Mouse (Mus musculus) naive thymus-derived CD4-positive, alpha-beta T cell, adult 2 months (primary cell): ENCODE data around the gene Ttpal.
"Not testable (repeated sequence)": the region's sequence is repeated elsewhere in the genome, so short reads cannot be mapped to it uniquely, and the experiment has no call there.

ENCODE experiments used
- DNase-seq: peaks from one replicate; pipeline ENCODE4 v3.0.0-alpha.2; 2011; ENCODE audit warnings: low read depth

The Ttpal gene

DNA sequence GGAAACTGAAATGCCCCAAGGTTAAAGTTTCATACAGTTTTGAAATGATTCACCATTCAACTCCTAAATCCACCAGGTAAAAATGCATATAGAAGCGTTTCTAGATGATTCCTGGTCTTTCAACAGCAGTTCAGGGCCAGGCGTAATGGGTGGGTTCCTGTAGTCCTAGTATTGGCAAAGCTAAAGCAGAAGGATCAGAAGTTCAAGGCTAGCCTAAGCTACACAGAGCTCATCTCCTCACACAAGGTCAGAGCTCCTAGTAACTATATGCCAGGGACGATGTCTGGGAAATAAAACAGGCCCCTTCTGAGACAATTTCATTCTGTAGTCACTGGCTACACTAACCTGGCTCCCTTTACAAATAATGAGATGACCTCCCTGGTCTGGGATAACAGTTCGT, 29.1 kb downstream of the Ttpal start:
- DNase-seq, result no peak

GRCm38 (mm10) chr2:163631715-163632114, 29.6 kb downstream of the Ttpal start:
- no peak for DNase-seq

- DNase-seq, result no peak
Observed at GRCm38 (mm10) chr2:163634211-163634610, 32.1 kb downstream of the Ttpal start.

GRCm38 (mm10) chr2:163636057-163636456, 33.9 kb downstream of the Ttpal start:
- no peak for DNase-seq

DNA sequence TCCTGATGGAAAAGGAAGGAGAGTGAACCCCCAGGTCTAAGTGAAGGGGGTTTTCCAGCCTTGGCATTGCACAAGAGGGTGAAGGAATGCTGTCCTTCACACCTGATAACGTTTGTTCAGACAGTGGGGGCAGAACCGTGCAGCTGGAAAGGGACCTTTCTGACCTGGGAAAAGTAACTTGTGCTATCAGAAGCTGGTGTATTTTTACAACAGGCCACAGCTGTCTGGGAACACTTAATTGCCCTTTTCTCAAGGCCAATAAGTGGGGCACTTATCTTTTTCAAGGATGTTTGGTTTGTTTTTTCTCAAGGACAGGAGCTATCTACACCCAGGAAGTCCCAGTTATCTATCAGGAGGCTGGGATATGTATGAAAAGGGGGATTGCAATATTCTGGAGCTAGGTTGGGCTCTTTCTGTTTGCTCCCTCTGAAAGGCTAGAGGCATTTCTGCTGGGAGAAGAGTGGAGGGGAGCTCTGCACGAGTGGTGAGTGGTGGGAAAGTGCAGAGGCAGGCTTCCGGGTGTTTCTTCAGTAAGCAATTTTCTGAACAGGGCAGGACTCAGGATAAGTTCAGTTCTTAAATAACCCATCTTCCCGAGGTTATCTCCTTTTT, 35.6 kb downstream of the Ttpal start:
- no peak for DNase-seq

DNA sequence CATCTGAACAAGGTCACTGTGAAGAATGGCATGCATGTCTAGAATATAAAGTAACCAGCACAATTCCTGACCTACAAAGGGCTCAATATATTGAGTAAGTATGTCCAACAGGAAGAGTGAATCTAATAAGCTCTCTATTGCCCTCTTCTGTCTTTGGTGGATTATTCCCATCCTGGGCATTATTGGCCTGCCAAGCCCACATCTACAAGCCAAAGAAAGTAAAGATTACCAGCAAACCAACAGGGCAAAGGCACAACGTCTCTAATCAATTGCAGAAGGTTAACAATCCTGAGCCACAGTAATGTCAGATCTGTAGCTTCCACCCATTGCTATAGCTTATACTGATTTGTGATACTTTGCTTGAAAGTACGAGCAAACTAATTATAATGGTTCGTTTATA, 38.4 kb downstream of the Ttpal start:
- peak; percentile 46 for DNase-seq

- DNase-seq, result no peak
Observed at GRCm38 (mm10) chr2:163641681-163642080, 39.6 kb downstream of the Ttpal start.

DNA sequence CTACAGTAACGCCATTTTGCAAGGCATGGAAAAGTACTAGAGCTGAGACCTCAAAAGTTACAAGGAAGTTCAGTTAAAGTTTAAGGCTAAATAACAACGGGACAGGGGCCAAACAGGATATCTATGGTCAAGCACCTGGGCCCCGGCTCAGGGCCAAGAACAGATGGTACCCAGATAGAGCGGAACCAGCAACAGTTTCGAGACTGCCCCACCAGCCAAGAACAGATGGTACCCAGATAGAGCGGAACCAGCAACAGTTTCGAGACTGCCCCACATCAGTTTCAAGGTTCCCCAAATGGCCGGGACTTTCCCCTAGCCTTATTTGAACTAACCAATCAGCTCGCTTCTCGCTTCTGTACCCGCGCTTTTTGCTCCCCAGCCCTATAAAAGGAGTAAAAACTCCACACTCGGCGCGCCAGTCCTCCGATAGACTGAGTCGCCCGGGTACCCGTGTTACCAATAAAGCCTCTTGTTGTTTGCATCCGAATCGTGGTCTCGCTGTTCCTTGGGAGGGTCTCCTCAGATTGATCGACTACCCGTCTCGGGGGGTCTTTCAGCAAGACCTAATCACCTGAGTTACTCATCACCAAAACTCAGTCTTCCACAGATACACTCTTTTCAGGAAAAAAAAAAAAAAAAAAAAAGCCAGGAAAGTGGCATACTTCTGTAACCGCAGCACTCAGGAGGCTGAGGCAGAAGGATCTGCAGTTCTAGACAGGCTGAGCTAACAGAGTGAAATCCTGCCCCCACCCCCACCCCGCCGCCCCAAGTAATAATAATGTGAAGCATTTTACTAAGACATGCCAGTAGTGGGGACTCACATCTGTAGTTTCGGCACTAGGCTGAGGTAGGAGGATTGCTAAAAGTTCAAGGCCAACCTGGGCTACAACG, 40.8 kb downstream of the Ttpal start:
- peak; percentile 89 for DNase-seq

- DNase-seq, result no peak
Observed at GRCm38 (mm10) chr2:163643576-163643971, 41.5 kb downstream of the Ttpal start.

- DNase-seq, result peak; percentile 63
Observed at GRCm38 (mm10) chr2:163644047-163644446, 41.9 kb downstream of the Ttpal start.

- peak; percentile 100 for DNase-seq
Observed at GRCm38 (mm10) chr2:163644575-163645385, 42.7 kb downstream of the Ttpal start, which contains the start of gene Serinc3. Gene Serinc3 (minus strand): TSS chr2:163645131.

- DNase-seq, result no peak
Observed at GRCm38 (mm10) chr2:163645700-163646460, 43.8 kb downstream of the Ttpal start.

DNA sequence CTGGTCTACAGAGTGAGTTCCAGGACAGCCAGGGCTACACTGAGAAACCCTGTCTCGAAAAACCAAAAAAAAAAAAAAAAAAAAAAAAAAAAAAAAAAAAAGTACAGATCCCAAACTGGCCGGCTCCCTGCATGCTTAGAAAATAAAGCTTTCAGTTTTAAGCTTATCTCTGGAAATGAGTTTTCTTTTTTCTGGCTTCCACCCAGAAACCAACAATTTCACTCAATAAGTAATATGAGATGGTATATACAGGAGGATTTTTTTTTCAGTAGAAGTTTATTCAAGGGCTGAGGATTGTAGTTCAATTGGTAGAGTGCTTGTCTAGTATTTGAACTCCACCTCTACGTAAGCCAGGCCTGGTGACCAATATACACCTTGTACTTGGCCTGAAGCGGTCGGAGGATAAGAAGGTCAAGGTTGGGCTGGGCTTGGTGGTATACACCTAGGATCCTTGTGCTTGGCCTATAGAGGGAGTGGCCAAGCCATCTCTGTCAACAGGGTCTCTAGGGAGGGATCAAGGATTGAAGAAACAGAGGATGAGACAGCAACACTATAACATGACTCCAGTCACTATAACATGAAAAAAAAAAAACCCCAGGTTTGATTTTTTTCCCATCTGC, 44.5 kb downstream of the Ttpal start:
- no peak for DNase-seq

DNA sequence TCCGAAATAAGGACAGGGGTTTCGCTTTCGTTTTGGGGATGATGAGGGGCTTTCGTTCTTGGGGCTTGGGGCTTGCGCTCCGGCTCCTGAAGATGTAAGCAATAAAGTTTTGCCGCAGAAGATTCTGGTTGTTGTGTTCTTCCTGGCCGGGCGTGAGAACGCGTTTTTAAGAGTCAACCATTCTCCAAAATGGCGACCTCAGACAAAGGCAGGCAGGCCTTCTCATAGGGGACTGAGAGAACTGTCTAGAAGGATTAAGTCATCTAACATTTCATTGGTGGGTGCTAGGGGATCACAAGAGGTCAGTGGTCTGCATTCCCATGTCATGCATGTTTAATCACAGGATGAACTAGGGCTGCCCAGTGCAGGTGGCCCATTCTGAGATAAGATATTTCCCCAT, 53.6 kb downstream of the Ttpal start:
- not testable (repeated sequence) for DNase-seq

GRCm38 (mm10) chr2:163657486-163657885, 55.4 kb downstream of the Ttpal start:
- DNase-seq, result no peak

GRCm38 (mm10) chr2:163657975-163658886, 56.1 kb downstream of the Ttpal start, which contains the start of gene Pkig:
Gene Pkig (plus strand): TSS chr2:163658386.
- peak; percentile 82 for DNase-seq

GRCm38 (mm10) chr2:163658941-163659340, 56.8 kb downstream of the Ttpal start:
- DNase-seq, result peak; percentile 27

DNA sequence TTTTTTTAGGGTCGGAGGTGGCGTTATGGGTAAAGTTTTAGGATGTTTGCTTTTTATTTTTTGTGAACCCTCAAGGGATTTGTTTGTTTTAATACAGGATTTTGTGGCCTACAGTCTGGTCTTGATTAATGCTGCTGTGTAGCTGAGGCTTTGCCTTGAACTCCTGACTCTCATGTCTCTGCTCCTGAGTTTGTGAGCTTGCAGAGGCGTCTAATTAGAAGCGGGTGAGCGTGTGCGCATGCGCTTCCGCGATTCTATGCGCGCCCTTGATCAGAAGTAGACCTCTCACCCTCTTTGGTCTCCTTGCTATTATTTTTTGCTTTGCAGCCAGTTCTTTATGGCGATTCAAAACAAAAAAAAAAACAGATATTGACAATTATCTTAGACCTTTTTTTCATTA, 57.3 kb downstream of the Ttpal start:
- DNase-seq, result no peak

DNA sequence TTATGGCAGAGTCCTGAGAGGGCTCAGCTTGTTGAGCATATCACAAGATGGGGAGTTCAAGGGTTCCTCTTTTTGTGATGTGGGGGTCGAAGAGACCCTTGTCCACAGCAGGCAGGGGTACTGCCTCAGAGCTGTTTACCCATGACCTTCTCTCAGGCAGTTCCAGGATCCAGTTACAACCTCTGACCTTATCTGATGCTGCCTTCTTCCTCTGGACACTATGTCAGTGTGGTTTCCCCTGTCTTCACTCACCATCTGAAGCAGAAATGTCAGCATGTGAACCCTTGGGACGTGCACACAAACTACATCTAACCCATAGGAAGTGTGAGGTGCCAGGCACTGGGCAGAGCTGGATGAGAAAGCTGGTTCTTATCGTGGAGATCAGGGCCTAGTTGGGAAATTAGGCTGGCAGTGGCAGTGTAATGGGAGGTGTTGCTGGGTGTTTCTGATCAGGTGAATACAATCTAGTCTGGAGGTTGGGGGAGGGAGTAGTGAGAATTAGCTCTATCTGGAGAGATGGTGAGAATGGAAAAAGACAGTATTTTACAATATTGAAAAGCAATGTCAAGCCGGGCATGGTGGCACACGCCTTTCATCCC, 58.1 kb downstream of the Ttpal start:
- DNase-seq, result no peak

DNA sequence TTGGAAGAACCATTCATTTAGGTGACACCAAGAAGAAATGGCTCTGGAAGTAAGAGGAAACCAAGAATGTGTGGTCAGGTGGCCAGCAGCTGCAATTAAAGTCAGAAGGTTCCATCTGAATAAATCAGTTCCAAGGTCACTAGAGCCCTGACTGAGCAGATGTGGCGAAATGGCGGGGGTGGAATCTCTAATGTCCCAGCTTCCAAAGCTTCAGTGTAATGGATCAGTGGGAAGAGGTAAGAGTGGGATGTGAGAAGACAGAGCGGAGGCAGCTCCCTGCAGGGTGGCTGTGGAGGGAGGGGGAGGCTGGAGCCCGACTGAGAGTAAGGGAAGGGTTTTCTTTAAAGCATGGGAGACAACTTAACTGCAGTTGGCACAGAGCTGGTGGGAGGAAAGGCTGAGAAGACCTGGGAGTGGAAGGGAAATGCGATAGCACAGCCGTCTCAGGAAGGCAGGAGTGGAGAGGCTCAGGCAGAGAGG, 59.3 kb downstream of the Ttpal start:
- DNase-seq, result no peak
